Mouse (Mus musculus) spleen, adult 2 months (tissue): ENCODE results near the gene Yes1. TPM values are rescaled to one million over a fixed set of nuclear protein-coding genes. Genes with fewer than 3 reads are reported as not detected.

Experiments used
- DNase-seq, 2 experiments: peaks; one replicate each; pipeline versions ENCODE4 v3.0.0 to v3.0.0-alpha.2; 2012 to 2021; ENCODE audit warnings: low spot score in 2 of 2, low read depth in 1 of 2
- H3K27ac ChIP-seq: fragments of 200-500 bp; 2 replicates; pipeline ENCODE4 v1.5.1; 2012; ENCODE audit warnings: low read length, inconsistent platforms; ENCODE audit not compliant: insufficient read depth
- H3K27me3 ChIP-seq: fragments of 200-500 bp; 2 replicates; pipeline ENCODE4 v1.6.1; 2012; ENCODE audit warnings: mild to moderate bottlenecking, moderate library complexity, low read length, inconsistent platforms; ENCODE audit not compliant: control insufficient read depth, insufficient read depth
- H3K36me3 ChIP-seq: fragments of 200-500 bp; 2 replicates; pipeline ENCODE4 v1.6.1; 2012; ENCODE audit warnings: mild to moderate bottlenecking, low read length, inconsistent platforms; ENCODE audit not compliant: control insufficient read depth, insufficient read depth
- H3K4me1 ChIP-seq: fragments of 200-500 bp; 2 replicates; pipeline ENCODE4 v1.6.1; 2011; ENCODE audit warnings: inconsistent platforms; ENCODE audit not compliant: control insufficient read depth, insufficient read depth, insufficient read length
- H3K4me3 ChIP-seq: fragments of 200-500 bp; 2 replicates; pipeline ENCODE4 v1.5.1; 2011; ENCODE audit warnings: mild to moderate bottlenecking, inconsistent platforms; ENCODE audit not compliant: insufficient read depth, insufficient read length; ENCODE audit errors: extremely low read depth
- CTCF ChIP-seq: fragments of 200-500 bp; IDR thresholded peaks from 2 replicates; pipeline ENCODE4 v1.5.1; 2011; ENCODE audit warnings: mild to moderate bottlenecking, inconsistent platforms; ENCODE audit not compliant: insufficient read depth, insufficient read length, insufficient replicate concordance; ENCODE audit errors: extremely low read depth
- POLR2A ChIP-seq: fragments of 200-500 bp; IDR thresholded peaks from 2 replicates; pipeline ENCODE4 v1.6.1; 2011; ENCODE audit warnings: low read depth, low read length, inconsistent platforms
- WGBS: fragments of 180-500 bp; shearing (Covaris S2); methylation state at CpG from one replicate; pipeline ENCODE4 v1.1.7; 2018; 5-methylcytosine and 5-hydroxymethylcytosine counted together
- polyA plus RNA-seq: library from polyadenylated mRNA; depleted of rRNA; stranded (reverse); fragments of >200 nt; gene quantifications from 2 replicates; pipeline ENCODE4 v1.2.3, GENCODE M21; 2012

The Yes1 gene
- polyA plus RNA-seq, 1 experiment, result 0.55 TPM

GRCm38 (mm10) chr5:32697208-32697867, 86.4 kb downstream of the Yes1 start:
- TF ChIP-seq CTCF (no peak), POLR2A (no peak)
- no peaks in the 10 kb centered on the region for H3K4me1 ChIP-seq
- no peaks in the 10 kb centered on the region for H3K36me3 ChIP-seq
- H3K4me3 ChIP-seq, result no peak overlapping the region
- H3K27ac ChIP-seq, result no peak overlapping the region
- H3K27me3 ChIP-seq, result no peaks in the 10 kb centered on the region
- 82% methylated on average over 5 of the region's 5 CpGs for WGBS
- DNase-seq, result no peak

GRCm38 (mm10) chr5:32706226-32706780, 95.3 kb downstream of the Yes1 start:
- DNase-seq, result no peak
- H3K27ac ChIP-seq, result no peak overlapping the region
- no peaks in the 10 kb centered on the region for H3K36me3 ChIP-seq
- H3K4me1 ChIP-seq, result no peaks in the 10 kb centered on the region
- 70% methylated on average over 2 of the region's 2 CpGs for WGBS
- TF ChIP-seq POLR2A (no peak), CTCF (no peak)
- H3K4me3 ChIP-seq, result no peak overlapping the region
- H3K27me3 ChIP-seq, result no peaks in the 10 kb centered on the region; the same call in 1 of the 2 replicates

GRCm38 (mm10) chr5:32711485-32711884, 100.5 kb downstream of the Yes1 start:
- Histone ChIP-seq H3K36me3 (no peaks in the 10 kb centered on the region), H3K27ac (no peak overlapping the region), H3K27me3 (no peaks in the 10 kb centered on the region; the same call in 1 of the 2 replicates), H3K4me3 (no peak overlapping the region), H3K4me1 (no peaks in the 10 kb centered on the region)
- TF ChIP-seq POLR2A, result no peak
- TF ChIP-seq CTCF, result no peak
- WGBS, result 87% methylated on average over 5 of the region's 5 CpGs
- no peak for DNase-seq

GRCm38 (mm10) chr5:32712221-32713041, 101.5 kb downstream of the Yes1 start:
- H3K27ac ChIP-seq, result no peak overlapping the region
- DNase-seq, result no peak
- H3K4me3 ChIP-seq, result no peak overlapping the region
- WGBS, result 82% methylated on average over 4 of the region's 4 CpGs
- TF ChIP-seq POLR2A, result no peak
- no peak for TF ChIP-seq CTCF
- no peaks in the 10 kb centered on the region; the same call in 1 of the 2 replicates for H3K27me3 ChIP-seq
- no peaks in the 10 kb centered on the region for H3K36me3 ChIP-seq
- H3K4me1 ChIP-seq, result no peaks in the 10 kb centered on the region

- Histone ChIP-seq H3K36me3 (no peaks in the 10 kb centered on the region), H3K27me3 (no peaks in the 10 kb centered on the region; the same call in 1 of the 2 replicates), H3K4me3 (peak overlapping the region; percentile 68), H3K4me1 (no peaks in the 10 kb centered on the region), H3K27ac (peak overlapping the region; percentile 84)
- 19% methylated on average over 2 of the region's 2 CpGs for WGBS
- TF ChIP-seq POLR2A, result no peak
- TF ChIP-seq CTCF, result no peak
- no peak for DNase-seq
These were observed 102.2 kb downstream of the Yes1 start for GRCm38 (mm10) chr5:32713042-32713702.

DNA sequence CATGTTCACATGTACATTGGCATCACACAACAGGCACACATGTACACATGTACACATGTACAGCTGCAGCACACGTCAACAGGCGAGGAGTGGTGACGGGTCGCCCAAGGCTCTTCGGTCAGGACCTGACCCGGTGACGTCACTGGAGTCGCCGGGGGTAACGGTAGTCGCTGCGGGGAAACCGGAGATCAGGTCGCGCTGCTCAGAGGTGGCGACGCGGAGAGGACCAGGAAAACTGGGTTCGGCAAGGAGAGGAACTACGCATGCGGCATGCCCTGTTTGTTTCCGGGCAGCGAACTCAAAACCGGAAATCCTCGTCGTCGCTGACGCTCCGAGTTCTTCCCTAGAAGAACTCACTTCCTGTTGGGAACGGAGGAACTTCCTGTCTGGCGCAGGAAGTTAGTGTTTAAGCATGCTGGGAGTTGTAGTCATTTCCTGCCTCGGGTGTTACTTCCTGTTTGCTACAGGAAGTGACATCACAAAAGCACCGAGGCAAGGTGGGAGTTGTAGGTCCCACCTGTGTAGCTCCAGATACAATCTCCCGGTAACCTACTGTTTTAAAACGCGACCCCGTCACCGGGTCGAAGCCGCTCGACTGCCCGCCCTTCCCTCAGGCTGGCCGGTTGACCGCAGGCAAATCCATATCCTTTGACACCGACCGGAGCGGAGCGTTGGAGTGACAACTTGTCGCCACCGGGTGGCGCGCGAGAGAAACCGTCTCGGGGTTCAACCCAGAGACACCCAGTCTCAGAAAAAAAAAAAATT, 102.9 kb downstream of the Yes1 start:
- no peaks in the 10 kb centered on the region for H3K4me1 ChIP-seq
- peak overlapping the region; percentile 84 for H3K27ac ChIP-seq
- no peaks in the 10 kb centered on the region; the same call in 1 of the 2 replicates for H3K27me3 ChIP-seq
- DNase-seq, result peak; percentile 76 to 98
- TF ChIP-seq POLR2A (peak; percentile 57), CTCF (peak; percentile 79)
- under 1% methylated on average over 55 of the region's 55 CpGs for WGBS
- H3K36me3 ChIP-seq, result no peaks in the 10 kb centered on the region
- H3K4me3 ChIP-seq, result peak overlapping the region; percentile 68
